Mouse (Mus musculus): ENCODE measurements around the gene Snrpa1.

- no peak for TF ChIP-seq CTCF (IDR thresholded peaks at IDR 0.05; ENCODE audit: borderline replicate concordance, extremely low read depth, insufficient read depth, insufficient read length)
- peak; percentile 80 for TF ChIP-seq POLR2A (IDR thresholded peaks at IDR 0.05; ENCODE audit: borderline replicate concordance, extremely low read depth, insufficient read depth, insufficient read length, poor library complexity, severe bottlenecking)
These were observed 50.4 kb downstream of the Snrpa1 start, which contains the start of gene Chsy1 for GRCm38 (mm10) chr7:66108961-66109854.
